Mouse (Mus musculus) embryonic facial prominence, embryonic 11.5 days (tissue): ENCODE measurements around the gene Tln2. TPM values are rescaled to one million over a fixed set of nuclear protein-coding genes. Genes with fewer than 3 reads are reported as not detected.

Experiments
- ATAC-seq: fragments of 200-750 bp; cut with Nextera tagmentation; replicated peaks from 2 replicates; pipeline ENCODE4 v1.8.0; 2017; ENCODE audit warnings: low read depth; ENCODE audit not compliant: insufficient number of reproducible peaks, low FRiP score, low TSS enrichment
- DNase-seq: peaks from one replicate; pipeline ENCODE4 v3.0.0-alpha.2; 2015; ENCODE audit warnings: low spot score
- H3K27ac ChIP-seq: fragments of 300-500 bp; sonication (generic); replicated peaks from 2 replicates; pipeline ENCODE4 v1.5.1; 2014; ENCODE audit warnings: mild to moderate bottlenecking, low read depth, low read length, control low read depth
- H3K27me3 ChIP-seq: fragments of 300-500 bp; sonication (generic); 2 replicates; pipeline ENCODE4 v1.6.1; 2014; ENCODE audit warnings: mild to moderate bottlenecking, low read length, moderate library complexity, mixed read lengths; ENCODE audit not compliant: control insufficient read depth, insufficient read depth
- H3K36me3 ChIP-seq: fragments of 300-500 bp; sonication (generic); replicated peaks from 2 replicates; pipeline ENCODE4 v1.6.1; 2014; ENCODE audit warnings: low read depth, mild to moderate bottlenecking, low read length, moderate library complexity, mixed read lengths; ENCODE audit not compliant: control insufficient read depth, insufficient read depth
- H3K4me1 ChIP-seq: fragments of 300-500 bp; sonication (generic); 2 replicates; pipeline ENCODE4 v1.6.1; 2014; ENCODE audit warnings: low read length, mixed read lengths; ENCODE audit not compliant: control insufficient read depth, insufficient read depth
- H3K4me2 ChIP-seq: fragments of 300-500 bp; sonication (generic); 2 replicates; pipeline ENCODE4 v1.6.1; 2014; ENCODE audit warnings: low read depth, mild to moderate bottlenecking, control low read depth, low read length, moderate library complexity
- H3K4me3 ChIP-seq: fragments of 300-500 bp; sonication (generic); 2 replicates; pipeline ENCODE4 v1.5.1; 2014; ENCODE audit warnings: low read depth, low read length, control low read depth
- H3K9ac ChIP-seq: fragments of 300-500 bp; sonication (generic); replicated peaks from 2 replicates; pipeline ENCODE4 v1.6.1; 2014; ENCODE audit warnings: mild to moderate bottlenecking, control low read depth, low read length
- H3K9me3 ChIP-seq: fragments of 300-500 bp; sonication (generic); replicated peaks from 2 replicates; pipeline ENCODE4 v1.6.1; 2016; ENCODE audit warnings: mild to moderate bottlenecking, low read length, inconsistent platforms, mixed read lengths; ENCODE audit not compliant: control insufficient read depth
- WGBS: fragments of 180-500 bp; shearing (Covaris S2); extraction: QIAGEN DNeasy Blood & Tissue Kit; methylation state at CpG from one replicate; pipeline ENCODE4 v1.1.7; 2014; 5-methylcytosine and 5-hydroxymethylcytosine counted together
- polyA plus RNA-seq: library from polyadenylated mRNA; unstranded; fragments of >200 nt; fragmentation: Nextera tagmentation; extraction: Ambion mirVana; gene quantifications from 2 replicates; pipeline ENCODE4 v1.2.1, GENCODE M21; 2014

The Tln2 gene
- polyA plus RNA-seq, result 25.3 and 26.2 TPM in 2 replicates

DNA sequence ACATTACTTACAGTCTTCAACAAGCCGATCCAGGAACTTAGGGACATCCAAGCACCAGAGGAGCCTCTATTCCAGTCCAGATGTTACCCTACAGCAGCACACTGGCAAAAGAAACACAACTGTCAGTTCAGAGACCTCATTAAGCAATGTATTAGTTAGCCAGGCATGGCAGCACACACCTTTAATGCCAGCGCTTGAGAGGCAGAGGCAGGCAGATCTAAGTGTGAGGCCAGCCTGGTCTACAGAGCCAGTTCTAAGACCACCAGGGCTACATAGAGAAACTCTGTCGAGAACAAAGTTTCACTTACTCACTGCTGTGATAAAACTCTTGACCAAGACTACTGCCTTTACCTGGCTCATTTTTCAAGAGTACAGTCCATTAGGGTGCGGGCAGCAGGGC is at the start of gene Tln2:
TSS of gene Tln2 (minus strand) at position 101 of the 400 bp plus-strand sequence.
- Histone ChIP-seq H3K27ac (no peak within 1 kb of the TSS), H3K4me2 (no peak within 1 kb of the TSS), H3K9me3 (no peaks in the 10 kb centered on the region), H3K4me3 (no peak within 1 kb of the TSS), H3K9ac (no peak within 1 kb of the TSS), H3K27me3 (no peaks in the 10 kb centered on the region), H3K4me1 (no peaks in the 10 kb centered on the region), H3K36me3 (no peaks in the 10 kb centered on the region)
- ATAC-seq (no peak), DNase-seq (no peak)
- WGBS, result 92% methylated on average over 4 of the region's 4 CpGs

DNA sequence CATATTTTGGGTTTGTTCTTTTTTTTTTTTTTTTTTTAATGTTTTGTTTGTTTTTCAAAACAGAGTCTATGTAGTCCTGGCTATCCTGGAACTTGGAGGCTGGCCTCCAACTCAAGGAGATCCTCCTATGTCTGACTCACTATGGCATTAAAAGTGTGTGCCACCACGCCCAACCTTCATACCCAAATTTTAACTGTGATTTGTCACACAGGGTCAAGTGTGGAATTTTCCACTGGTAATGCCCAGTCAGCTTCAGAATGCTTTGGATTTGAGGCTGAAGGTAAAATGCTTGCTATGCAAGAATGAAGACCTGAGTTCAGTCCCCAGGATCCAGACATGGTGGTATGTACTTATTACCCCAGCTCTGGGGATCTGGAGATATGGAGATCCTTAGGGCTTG is 49.7 kb upstream of the Tln2 start:
- Histone ChIP-seq H3K4me1 (no peaks in the 10 kb centered on the region; the same call in 1 of the 2 replicates), H3K4me2 (no peak overlapping the region), H3K4me3 (no peak overlapping the region), H3K27ac (no peak overlapping the region), H3K9me3 (no peaks in the 10 kb centered on the region), H3K36me3 (no peaks in the 10 kb centered on the region), H3K27me3 (no peaks in the 10 kb centered on the region), H3K9ac (no peak overlapping the region)
- no peak for ATAC-seq
- DNase-seq, result no peak
- WGBS, result 79% methylated on average over 1 of the region's 1 CpGs

DNA sequence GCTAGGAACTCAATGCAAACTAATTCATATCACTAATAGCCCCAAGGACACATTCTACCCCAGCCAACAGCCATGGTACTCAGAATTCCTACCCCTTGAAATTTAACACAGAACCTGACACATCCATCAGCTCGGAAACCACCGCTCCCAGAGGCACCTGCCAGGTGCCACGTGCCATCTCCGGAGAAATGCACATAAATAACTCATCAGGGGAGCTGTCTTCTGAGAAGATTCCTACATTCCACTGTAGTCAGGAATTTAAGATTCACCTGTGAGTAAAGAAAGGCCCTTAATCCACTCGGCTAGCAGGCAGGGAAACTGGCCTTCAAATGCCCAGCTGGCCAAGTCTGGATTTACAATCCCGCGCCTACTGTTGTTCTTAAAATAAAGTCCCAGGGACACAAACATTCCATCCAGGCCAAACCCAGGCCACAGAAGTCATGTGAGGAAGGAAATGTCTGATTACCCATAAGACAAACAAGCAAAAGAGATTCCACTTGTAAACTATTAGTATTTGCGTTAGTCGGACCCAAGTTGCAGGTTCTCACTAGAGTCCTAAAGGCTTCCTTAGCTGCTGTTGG is 48.4 kb upstream of the Tln2 start:
- DNase-seq (no peak), ATAC-seq (no peak)
- Histone ChIP-seq H3K27ac (no peak overlapping the region), H3K4me1 (no peaks in the 10 kb centered on the region; the same call in 1 of the 2 replicates), H3K4me3 (no peak overlapping the region), H3K36me3 (no peaks in the 10 kb centered on the region), H3K9ac (no peak overlapping the region), H3K4me2 (no peak overlapping the region), H3K9me3 (no peaks in the 10 kb centered on the region), H3K27me3 (no peaks in the 10 kb centered on the region)
- WGBS, result 79% methylated on average over 9 of the region's 9 CpGs

DNA sequence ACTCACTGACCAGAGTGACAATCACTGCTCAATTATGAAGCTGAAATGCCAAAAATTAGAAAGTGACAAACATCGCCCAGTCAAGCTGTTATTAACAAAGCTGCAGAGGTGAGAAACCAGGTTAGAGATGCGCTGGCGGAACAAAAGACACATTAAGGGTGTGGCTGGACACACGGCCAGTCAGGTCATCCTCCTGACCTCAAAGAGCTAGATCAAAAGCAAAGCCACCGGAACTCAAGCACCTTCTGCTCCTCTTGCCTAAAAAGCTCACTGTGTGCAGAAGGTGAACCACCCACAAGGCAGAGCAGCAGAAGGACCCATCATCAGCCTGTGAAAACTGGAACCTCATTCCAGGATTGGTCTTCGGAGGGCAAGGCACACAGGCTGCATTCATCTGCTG is 47.8 kb upstream of the Tln2 start:
- Histone ChIP-seq H3K27ac (no peak overlapping the region), H3K9ac (no peak overlapping the region), H3K4me3 (no peak overlapping the region), H3K9me3 (no peaks in the 10 kb centered on the region), H3K4me2 (no peak overlapping the region), H3K4me1 (no peaks in the 10 kb centered on the region; the same call in 1 of the 2 replicates), H3K36me3 (no peaks in the 10 kb centered on the region), H3K27me3 (no peaks in the 10 kb centered on the region)
- DNase-seq (no peak), ATAC-seq (no peak)
- WGBS, result 77% methylated on average over 6 of the region's 6 CpGs

DNA sequence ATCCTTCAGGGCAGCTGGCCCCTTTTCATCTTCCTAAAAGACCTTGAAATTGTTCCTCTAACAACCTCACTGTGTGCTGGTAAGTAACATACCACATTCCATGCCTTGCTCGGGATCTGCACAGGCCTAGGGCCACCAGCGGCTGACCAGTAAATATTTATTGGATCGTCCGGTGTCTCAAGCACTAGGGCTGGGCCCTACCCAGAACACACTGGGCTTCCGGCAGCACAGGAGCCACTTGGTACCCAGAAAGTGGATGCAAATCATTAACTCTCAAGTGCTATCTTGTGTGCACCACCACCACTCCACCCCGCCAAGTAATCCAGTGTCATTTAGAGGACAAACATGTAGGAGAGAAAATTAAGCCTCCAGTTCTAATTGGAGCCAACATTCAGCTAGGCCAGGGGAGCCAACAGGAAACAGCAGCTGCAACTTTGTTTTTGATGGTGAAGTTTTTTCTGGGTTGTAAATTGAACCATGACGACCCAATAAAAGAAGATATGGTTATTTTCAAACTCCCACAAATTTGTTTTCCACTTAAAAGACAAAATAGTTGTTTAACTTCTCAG is 46.4 kb upstream of the Tln2 start:
- Histone ChIP-seq H3K27ac (no peak overlapping the region), H3K4me2 (no peak overlapping the region), H3K9me3 (no peaks in the 10 kb centered on the region), H3K4me3 (no peak overlapping the region), H3K36me3 (no peaks in the 10 kb centered on the region), H3K27me3 (no peaks in the 10 kb centered on the region), H3K9ac (no peak overlapping the region), H3K4me1 (no peaks in the 10 kb centered on the region; the same call in 1 of the 2 replicates)
- no peak for ATAC-seq
- 49% methylated on average over 7 of the region's 7 CpGs for WGBS
- DNase-seq, result no peak

DNA sequence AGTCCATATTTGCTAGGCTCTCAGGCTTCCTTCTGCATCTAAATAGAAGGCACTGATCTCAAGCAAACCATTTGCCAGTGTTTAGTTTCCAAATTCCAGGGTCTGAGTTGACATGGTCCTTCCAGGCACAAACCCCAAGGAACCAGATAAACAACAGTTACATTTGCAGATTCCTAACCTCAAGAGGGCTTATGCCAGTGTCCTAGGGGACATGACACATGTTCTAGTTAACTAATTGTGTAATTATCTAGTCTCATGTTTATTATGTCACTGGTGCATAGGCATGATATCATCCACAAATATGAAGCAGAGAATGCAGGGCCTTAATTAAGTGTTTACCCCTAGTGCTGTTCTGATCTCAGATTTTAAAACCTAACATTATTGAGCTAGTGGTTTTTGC is 45.4 kb upstream of the Tln2 start:
- no peaks in the 10 kb centered on the region for H3K36me3 ChIP-seq
- DNase-seq (no peak), ATAC-seq (no peak)
- H3K9ac ChIP-seq, result no peak overlapping the region
- no peak overlapping the region for H3K27ac ChIP-seq
- no peaks in the 10 kb centered on the region for H3K27me3 ChIP-seq
- H3K9me3 ChIP-seq, result no peaks in the 10 kb centered on the region
- no peaks in the 10 kb centered on the region; the same call in 1 of the 2 replicates for H3K4me1 ChIP-seq
- H3K4me3 ChIP-seq, result no peak overlapping the region
- H3K4me2 ChIP-seq, result no peak overlapping the region

DNA sequence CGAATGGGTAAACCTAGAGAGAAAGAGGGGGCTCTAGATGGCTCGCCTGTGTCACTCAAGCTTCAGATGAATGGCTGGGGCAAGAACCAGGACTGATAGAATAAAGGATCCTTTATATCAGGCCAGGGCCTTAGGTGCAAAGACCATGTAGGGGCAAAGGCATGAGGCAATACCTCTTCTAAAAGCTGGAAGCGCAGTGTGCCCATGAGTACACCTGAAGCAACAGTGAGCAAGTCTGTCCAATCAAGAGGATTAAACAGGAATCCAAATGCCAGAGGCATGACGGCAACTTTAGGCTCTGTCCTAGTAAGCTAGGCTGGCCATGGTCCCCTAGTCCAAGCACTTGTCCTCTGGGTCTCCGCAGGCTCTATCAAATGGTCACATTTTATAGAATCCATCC is 42.8 kb upstream of the Tln2 start:
- no peak overlapping the region for H3K27ac ChIP-seq
- no peaks in the 10 kb centered on the region for H3K36me3 ChIP-seq
- H3K4me2 ChIP-seq, result no peak overlapping the region
- H3K4me3 ChIP-seq, result no peak overlapping the region
- no peaks in the 10 kb centered on the region for H3K9me3 ChIP-seq
- DNase-seq (no peak), ATAC-seq (no peak)
- no peaks in the 10 kb centered on the region; the same call in 1 of the 2 replicates for H3K4me1 ChIP-seq
- 78% methylated on average over 5 of the region's 5 CpGs for WGBS
- H3K9ac ChIP-seq, result no peak overlapping the region
- no peaks in the 10 kb centered on the region for H3K27me3 ChIP-seq

DNA sequence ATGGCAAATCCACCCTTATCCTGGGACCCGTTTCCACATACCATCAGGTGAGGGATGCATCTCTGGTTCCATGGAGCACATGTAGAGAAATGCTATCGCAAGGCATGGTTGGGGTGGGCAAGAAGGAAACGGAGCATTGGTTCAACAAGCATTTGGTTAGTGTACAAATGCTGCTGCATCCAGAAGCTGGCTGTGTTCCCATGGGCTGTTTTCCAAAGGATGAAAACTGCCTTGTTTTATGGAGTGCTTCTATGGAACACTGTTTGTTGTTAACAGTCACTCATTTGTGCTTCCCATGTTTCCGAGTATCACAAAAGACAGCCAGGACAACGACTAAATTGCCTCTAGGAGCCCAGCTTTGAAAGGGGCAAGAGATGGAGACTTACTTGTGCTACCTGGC is 35.7 kb upstream of the Tln2 start:
- 96% methylated on average over 5 of the region's 5 CpGs for WGBS
- Histone ChIP-seq H3K9me3 (no peaks in the 10 kb centered on the region), H3K4me2 (no peak overlapping the region), H3K9ac (no peak overlapping the region), H3K27ac (no peak overlapping the region), H3K27me3 (no peaks in the 10 kb centered on the region), H3K4me1 (no peaks in the 10 kb centered on the region), H3K36me3 (no peaks in the 10 kb centered on the region), H3K4me3 (no peak overlapping the region)
- ATAC-seq (no peak), DNase-seq (no peak)
